Mouse (Mus musculus) limb, embryonic 11.5 days (tissue): ENCODE results near the gene Fer1l5. TPM values are rescaled to one million over a fixed set of nuclear protein-coding genes. Genes with fewer than 3 reads are reported as not detected.

ENCODE experiments used
- ATAC-seq: fragments of 200-750 bp; cut with Nextera tagmentation; 2 replicates; pipeline ENCODE4 v1.8.0; 2017; ENCODE audit warnings: low read depth; ENCODE audit not compliant: insufficient number of reproducible peaks, low FRiP score, low TSS enrichment
- DNase-seq: peaks from one replicate; pipeline ENCODE4 v3.0.0-alpha.2; 2015; ENCODE audit warnings: low spot score
- H3K27ac ChIP-seq: fragments of 300-500 bp; sonication (generic); replicated peaks from 2 replicates; pipeline ENCODE4 v1.5.1; 2014; ENCODE audit warnings: low read depth, mild to moderate bottlenecking, low read length
- H3K27me3 ChIP-seq: fragments of 300-500 bp; sonication (generic); 2 replicates; pipeline ENCODE4 v1.6.1; 2014; ENCODE audit warnings: mild to moderate bottlenecking, low read length, mixed read lengths; ENCODE audit not compliant: control insufficient read depth, insufficient read depth
- H3K36me3 ChIP-seq: fragments of 300-500 bp; sonication (generic); 2 replicates; pipeline ENCODE4 v1.6.1; 2014; ENCODE audit warnings: mild to moderate bottlenecking, low read length, moderate library complexity, mixed read lengths; ENCODE audit not compliant: control insufficient read depth, insufficient read depth
- H3K4me1 ChIP-seq: fragments of 300-500 bp; sonication (generic); 2 replicates; pipeline ENCODE4 v1.6.1; 2014; ENCODE audit warnings: low read length, mixed read lengths; ENCODE audit not compliant: control insufficient read depth, insufficient read depth
- H3K4me2 ChIP-seq: fragments of 300-500 bp; sonication (generic); 2 replicates; pipeline ENCODE4 v1.6.1; 2014; ENCODE audit warnings: low read depth, mild to moderate bottlenecking, moderate library complexity; ENCODE audit not compliant: severe bottlenecking
- H3K4me3 ChIP-seq: fragments of 300-500 bp; sonication (generic); 2 replicates; pipeline ENCODE4 v1.5.1; 2014; ENCODE audit warnings: low read depth, low read length
- H3K9ac ChIP-seq: fragments of 300-500 bp; sonication (generic); 2 replicates; pipeline ENCODE4 v1.6.1; 2014; ENCODE audit warnings: mild to moderate bottlenecking, low read length
- H3K9me3 ChIP-seq: fragments of 300-500 bp; sonication (generic); 2 replicates; pipeline ENCODE4 v1.6.1; 2016; ENCODE audit warnings: low read length; ENCODE audit not compliant: control insufficient read depth
- WGBS: fragments of 180-500 bp; shearing (Covaris S2); extraction: QIAGEN DNeasy Blood & Tissue Kit; methylation state at CpG from one replicate; pipeline ENCODE4 v1.1.7; 2014; 5-methylcytosine and 5-hydroxymethylcytosine counted together
- polyA plus RNA-seq: library from polyadenylated mRNA; unstranded; fragments of >200 nt; fragmentation: Nextera tagmentation; extraction: Ambion mirVana; gene quantifications from 2 replicates; pipeline ENCODE4 v1.2.1, GENCODE M21; 2014

Gene Fer1l5
- polyA plus RNA-seq, 1 experiment from 2014 or later = 0.99 TPM

DNA sequence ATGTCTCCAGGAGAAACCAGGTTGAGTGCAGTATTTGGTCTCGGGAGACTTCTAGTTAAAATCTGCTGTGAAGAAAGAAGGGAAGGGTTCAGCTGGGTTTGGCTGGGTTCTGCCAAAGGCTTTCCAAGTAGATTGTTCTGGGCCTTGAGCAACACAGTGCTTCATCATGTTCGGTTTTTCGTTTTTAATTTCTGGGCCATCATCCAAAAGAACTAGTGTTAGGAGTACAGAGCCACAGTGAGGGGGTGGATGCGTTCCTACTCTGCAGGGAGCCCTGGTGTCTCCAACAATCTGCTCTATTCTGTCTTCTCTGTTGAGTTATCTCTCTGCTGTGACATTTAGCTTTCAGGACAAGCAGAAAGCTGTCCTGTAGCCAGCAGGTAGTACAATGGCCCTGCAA, 69.0 kb downstream of the Fer1l5 start:
- DNase-seq = no peak

DNA sequence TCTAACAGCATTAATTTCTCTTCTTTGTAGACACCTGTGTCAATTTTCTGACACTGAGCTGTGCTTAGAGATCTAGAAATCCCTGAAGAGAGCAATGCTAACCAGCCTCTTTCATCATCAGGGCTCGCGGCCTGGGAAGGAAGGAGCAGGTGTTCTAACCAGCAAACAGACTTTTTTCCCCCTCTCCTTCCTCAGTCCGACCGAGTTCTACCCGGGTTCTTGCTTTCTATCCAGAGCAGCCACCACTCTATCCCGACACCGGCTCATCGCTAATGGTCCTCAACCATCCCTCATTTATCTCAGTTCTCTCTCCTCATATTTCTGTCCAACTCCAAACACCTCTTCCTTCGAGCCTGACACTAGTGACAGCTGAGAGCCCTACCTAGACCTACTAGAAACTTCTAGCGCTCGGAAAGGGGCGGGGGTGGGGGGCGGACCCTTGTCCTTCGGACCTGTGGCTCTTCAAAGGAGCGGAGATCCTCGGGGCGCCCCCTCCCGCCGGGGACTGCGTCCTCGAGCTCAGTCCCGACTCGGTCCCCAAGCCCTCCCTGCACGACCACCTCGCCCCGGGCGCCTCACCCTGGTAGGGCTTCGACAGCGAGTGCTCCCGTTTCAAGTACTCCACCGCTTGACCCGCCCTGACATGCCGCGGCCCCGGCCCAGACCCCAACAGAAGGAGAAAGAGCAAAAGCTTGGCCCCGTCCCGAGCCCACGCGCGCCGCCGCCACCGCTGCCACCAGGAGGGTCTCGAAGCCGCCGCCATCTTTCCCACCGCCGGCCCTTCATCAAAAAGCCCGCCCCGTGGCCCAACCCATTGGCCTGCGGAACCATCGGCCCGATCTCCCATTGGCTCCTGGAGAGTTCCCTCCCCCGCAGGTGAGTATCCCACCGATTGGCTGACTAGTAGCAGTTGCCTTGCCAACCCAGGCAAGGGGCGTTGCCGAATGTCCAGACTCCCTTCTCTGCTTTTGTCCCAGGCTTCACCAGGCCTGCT, 72.7 kb downstream of the Fer1l5 start, which contains the start of gene Lman2l:
Gene Lman2l, minus strand, starts transcription at position 801 of the 994 bp plus-strand sequence.
- no peaks in the 10 kb centered on the region; the same call in 1 of the 2 replicates for H3K36me3 ChIP-seq
- peak; percentile 97 for DNase-seq
- H3K27me3 ChIP-seq = no peaks in the 10 kb centered on the region
- peaks cover 4% of the 10 kb centered on the region; the same call in 1 of the 2 replicates for H3K4me1 ChIP-seq
- peak within 1 kb of the TSS; percentile 59 for H3K4me2 ChIP-seq
- peak within 1 kb of the TSS; percentile 78 for H3K4me3 ChIP-seq
- ATAC-seq = peak; percentile 99
- H3K9me3 ChIP-seq = no peaks in the 10 kb centered on the region
- under 1% methylated on average over 52 of the region's 57 CpGs for WGBS
- peak within 1 kb of the TSS; percentile 72 for H3K27ac ChIP-seq
- H3K9ac ChIP-seq = peak within 1 kb of the TSS; percentile 80

More for the DNA sequence above, 69.0 kb downstream of the Fer1l5 start:
- peaks cover 4% of the 10 kb centered on the region; the same call in 1 of the 2 replicates for H3K4me1 ChIP-seq
- WGBS = 93% methylated on average over 4 of the region's 4 CpGs
- ATAC-seq = no peak
- no peak overlapping the region for H3K9ac ChIP-seq
- H3K27me3 ChIP-seq = no peaks in the 10 kb centered on the region
- H3K36me3 ChIP-seq = peaks cover 9% of the 10 kb centered on the region; the same call in 1 of the 2 replicates
- no peak overlapping the region for H3K27ac ChIP-seq
- no peaks in the 10 kb centered on the region for H3K9me3 ChIP-seq
- H3K4me2 ChIP-seq = no peak overlapping the region
- no peak overlapping the region for H3K4me3 ChIP-seq

DNA sequence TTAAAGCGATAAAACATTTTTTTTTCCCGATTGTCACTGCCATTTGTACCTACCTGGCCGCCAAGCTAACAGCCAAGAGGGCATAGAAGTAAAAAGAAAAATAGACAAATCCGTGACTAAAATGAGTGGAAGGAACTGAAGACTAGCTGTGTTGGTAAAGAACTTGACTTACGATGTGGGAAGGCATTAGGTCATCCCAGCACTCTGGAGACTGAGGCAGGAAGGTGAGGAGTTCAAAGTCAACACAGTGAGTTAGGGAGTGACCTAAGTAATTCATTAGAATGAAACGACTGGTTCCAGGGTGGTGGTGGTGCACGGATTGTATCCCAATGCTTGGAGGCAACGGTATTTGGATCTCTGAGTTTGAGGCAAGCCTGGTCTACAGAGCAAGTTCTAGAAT, 73.4 kb downstream of the Fer1l5 start:
- Histone ChIP-seq H3K4me3 (no peak overlapping the region), H3K27ac (peak overlapping the region; percentile 30; the same call in 1 of the 2 replicates), H3K4me1 (peaks cover 4% of the 10 kb centered on the region; the same call in 1 of the 2 replicates), H3K36me3 (no peaks in the 10 kb centered on the region; the same call in 1 of the 2 replicates), H3K9me3 (no peaks in the 10 kb centered on the region), H3K9ac (no peak overlapping the region), H3K4me2 (no peak overlapping the region), H3K27me3 (no peaks in the 10 kb centered on the region)
- ATAC-seq = peak; percentile 40
- WGBS = 42% methylated on average over 8 of the region's 8 CpGs
- no peak for DNase-seq

DNA sequence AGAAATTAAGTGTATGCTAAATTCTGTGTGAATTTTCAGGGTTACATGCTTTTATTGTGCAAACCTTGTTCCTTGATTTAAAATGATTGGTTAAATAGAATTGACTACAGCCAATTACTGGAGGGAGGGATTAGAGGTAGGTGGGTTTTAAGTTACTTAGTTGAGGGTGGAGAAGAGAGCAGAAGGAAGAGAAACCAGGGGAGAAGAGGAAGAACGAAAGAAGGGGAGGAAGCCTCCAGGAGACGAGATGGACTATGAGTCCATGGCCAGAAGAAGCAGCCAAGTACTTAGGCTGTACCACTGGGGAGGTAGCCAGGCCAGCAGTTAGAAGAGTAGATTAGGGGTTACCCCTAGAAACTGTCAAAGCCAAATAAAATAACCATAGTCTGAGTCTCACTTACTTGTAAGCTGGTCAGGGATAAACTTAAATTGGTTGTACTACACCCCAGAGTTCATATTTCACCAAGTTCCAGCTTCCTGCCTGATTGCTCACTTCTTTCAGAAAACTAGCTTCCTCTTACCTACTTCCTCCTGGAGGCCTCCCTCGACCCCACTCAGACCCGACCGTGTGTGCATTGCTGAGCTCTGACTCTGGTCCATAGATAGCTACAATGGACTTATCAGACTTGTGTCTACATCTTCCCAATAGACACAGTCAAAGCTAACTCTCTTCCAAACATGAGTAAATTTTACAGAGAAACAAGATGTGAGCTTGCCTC, 74.2 kb downstream of the Fer1l5 start:
- H3K36me3 ChIP-seq = no peaks in the 10 kb centered on the region; the same call in 1 of the 2 replicates
- DNase-seq = no peak
- H3K4me2 ChIP-seq = no peak overlapping the region
- 89% methylated on average over 5 of the region's 5 CpGs for WGBS
- peaks cover 4% of the 10 kb centered on the region; the same call in 1 of the 2 replicates for H3K4me1 ChIP-seq
- no peak for ATAC-seq
- no peaks in the 10 kb centered on the region for H3K9me3 ChIP-seq
- H3K27me3 ChIP-seq = no peaks in the 10 kb centered on the region
- no peak overlapping the region for H3K9ac ChIP-seq
- no peak overlapping the region; the same call in 1 of the 2 replicates for H3K27ac ChIP-seq
- H3K4me3 ChIP-seq = no peak overlapping the region

DNA sequence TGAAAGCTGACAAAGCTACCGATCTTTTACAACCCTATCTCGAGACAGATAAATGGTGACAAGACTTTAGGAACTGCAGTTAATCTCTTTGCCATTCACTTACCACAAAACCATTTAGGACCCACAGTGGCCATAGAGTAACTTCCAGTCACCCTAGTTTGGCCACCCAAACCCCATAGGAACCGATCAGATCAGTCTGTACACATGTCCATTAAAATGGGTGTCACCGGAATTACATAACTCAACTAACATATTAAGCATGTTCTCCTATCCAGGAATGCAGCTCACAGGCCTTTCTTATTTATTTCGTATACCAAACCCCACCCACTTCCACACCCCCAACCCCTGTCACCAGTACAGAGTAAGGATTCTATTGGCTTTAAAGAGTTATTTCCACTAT, 74.8 kb downstream of the Fer1l5 start:
- 87% methylated on average over 5 of the region's 5 CpGs for WGBS
- Histone ChIP-seq H3K27ac (no peak overlapping the region), H3K4me2 (no peak overlapping the region), H3K9ac (no peak overlapping the region), H3K27me3 (no peaks in the 10 kb centered on the region), H3K4me3 (no peak overlapping the region), H3K36me3 (no peaks in the 10 kb centered on the region; the same call in 1 of the 2 replicates), H3K4me1 (peaks cover 4% of the 10 kb centered on the region; the same call in 1 of the 2 replicates), H3K9me3 (no peaks in the 10 kb centered on the region)
- ATAC-seq (no peak), DNase-seq (no peak)

DNA sequence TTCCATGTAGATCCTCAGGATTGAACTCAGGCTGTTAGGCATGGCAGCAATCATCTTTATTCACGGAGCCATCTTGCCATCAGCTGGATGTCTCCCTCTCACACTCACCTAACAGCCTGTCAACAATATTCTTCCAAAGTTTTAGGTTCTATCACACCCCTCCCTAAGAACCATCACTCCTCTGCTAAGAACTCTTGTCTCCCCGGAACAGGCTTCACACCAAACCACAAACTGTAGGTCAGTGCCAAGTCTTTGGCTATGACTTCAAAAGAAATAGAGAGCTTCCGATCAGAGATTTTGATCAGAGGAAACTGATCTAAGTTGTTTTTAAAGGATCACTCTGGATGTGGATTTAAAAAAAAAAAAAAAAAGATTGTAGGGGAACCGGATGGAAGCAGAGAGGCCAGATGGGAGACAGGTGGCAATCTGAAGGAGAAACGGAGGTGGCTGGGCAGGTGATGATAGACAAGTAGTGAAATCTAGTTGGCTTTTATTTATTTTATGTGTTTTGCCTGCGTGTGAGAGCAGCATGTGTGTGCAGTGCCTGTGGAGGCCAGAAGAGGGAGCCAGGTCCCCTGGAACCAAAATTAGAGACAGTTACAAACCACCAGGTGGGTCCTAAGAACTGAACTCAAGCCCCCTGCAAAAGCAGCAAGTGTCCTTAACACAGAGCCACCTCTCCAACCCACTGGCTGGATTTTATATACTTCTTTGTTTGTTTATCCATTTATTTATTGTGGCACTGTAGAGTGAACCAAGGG, 82.1 kb downstream of the Fer1l5 start:
- ATAC-seq (no peak), DNase-seq (no peak)
- H3K9ac ChIP-seq = no peak overlapping the region
- 86% methylated on average over 6 of the region's 6 CpGs for WGBS
- no peak overlapping the region for H3K4me3 ChIP-seq
- no peaks in the 10 kb centered on the region for H3K9me3 ChIP-seq
- H3K27me3 ChIP-seq = no peaks in the 10 kb centered on the region
- no peaks in the 10 kb centered on the region for H3K4me1 ChIP-seq
- no peak overlapping the region for H3K4me2 ChIP-seq
- H3K36me3 ChIP-seq = no peaks in the 10 kb centered on the region
- H3K27ac ChIP-seq = no peak overlapping the region

DNA sequence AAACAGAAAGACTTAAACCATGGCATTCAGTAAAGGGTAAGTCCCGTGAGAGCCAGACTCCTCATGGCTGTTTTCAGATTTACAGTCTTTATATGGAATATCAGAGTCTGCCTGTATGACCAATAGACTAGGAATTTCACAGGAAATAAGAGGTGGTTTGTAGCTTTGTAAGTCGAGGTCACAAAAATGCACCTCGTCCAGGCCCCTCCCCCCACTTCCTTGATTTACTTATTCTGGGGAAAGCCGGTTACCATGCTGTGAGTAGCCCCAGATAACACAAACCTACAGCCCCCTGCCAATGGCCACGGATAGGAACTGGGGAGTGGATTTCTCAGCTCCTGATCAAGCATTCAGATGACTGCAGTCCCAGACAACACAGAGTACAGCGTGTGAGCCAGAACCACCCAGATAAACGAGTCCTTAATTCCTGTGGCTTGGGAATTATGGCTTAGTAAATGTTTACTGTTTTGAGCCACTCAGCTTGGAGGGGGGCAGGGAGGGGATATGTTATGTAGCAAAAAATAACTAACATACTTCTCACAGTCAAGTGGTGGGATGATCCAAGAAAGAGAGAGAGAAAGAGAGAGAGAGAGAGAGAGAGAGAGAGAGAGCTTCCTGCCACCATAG, 85.4 kb downstream of the Fer1l5 start:
- H3K4me1 ChIP-seq = no peaks in the 10 kb centered on the region
- DNase-seq = no peak
- no peaks in the 10 kb centered on the region for H3K27me3 ChIP-seq
- H3K9me3 ChIP-seq = no peaks in the 10 kb centered on the region
- no peak overlapping the region for H3K9ac ChIP-seq
- 35% methylated on average over 7 of the region's 7 CpGs for WGBS
- H3K27ac ChIP-seq = no peak overlapping the region
- H3K36me3 ChIP-seq = no peaks in the 10 kb centered on the region
- H3K4me2 ChIP-seq = no peak overlapping the region
- no peak overlapping the region for H3K4me3 ChIP-seq
- no peak for ATAC-seq
